Mouse (Mus musculus) neutrophil, adult 5-6 weeks (primary cell): ENCODE measurements around the gene D630003M21Rik. TPM values are rescaled to one million over a fixed set of nuclear protein-coding genes. Genes with fewer than 3 reads are reported as not detected.

Experiments used
- ATAC-seq: fragments of 151-379, 151-347 bp; 2 replicates; pipeline ENCODE4 v1.8.0; 2017; ENCODE audit warnings: mild to moderate bottlenecking, moderate TSS enrichment; ENCODE audit not compliant: insufficient number of reproducible peaks, poor library complexity, low FRiP score, severe bottlenecking; ENCODE audit errors: extremely low read depth
- total RNA-seq: library from RNA; stranded (forward); fragments of 200-1000 nt; gene quantifications from 2 replicates; pipeline ENCODE4 v1.2.3, GENCODE M21; 2017

Gene D630003M21Rik
- total RNA-seq, 1 experiment from 2014 or later, result not detected

DNA sequence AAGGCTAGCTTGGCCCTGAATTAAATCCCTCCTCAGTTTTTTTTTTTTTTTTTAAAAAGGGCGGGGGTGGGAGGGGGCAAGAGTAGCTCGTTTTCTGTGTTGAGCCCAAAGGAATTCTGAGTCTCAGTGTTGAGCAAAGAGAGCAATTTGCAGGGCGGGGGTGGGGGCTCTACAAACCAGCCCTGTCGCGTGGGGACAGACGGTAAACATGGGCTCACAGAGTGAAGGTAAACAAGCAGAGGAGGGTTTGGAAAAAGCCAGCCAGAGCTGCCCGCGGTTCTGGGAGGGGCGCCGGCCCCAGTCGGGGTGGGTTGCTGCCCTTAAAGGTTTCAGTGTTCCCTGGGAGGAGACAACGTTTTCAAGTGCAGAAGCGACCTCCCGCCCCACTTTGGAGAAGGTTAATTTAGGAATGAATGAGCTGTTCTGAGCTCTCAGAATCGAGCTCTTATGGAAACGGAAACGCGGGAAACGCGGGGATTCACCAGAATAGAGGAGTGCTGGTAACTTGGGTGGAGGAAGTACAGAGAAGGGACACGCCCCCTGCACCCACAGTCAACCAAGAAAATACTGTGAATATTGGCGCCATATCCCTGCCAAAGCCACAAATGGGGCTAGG lies 75.2 kb downstream of the D630003M21Rik start:
- peak; percentile 51; the same call in 1 of the 2 replicates for ATAC-seq

DNA sequence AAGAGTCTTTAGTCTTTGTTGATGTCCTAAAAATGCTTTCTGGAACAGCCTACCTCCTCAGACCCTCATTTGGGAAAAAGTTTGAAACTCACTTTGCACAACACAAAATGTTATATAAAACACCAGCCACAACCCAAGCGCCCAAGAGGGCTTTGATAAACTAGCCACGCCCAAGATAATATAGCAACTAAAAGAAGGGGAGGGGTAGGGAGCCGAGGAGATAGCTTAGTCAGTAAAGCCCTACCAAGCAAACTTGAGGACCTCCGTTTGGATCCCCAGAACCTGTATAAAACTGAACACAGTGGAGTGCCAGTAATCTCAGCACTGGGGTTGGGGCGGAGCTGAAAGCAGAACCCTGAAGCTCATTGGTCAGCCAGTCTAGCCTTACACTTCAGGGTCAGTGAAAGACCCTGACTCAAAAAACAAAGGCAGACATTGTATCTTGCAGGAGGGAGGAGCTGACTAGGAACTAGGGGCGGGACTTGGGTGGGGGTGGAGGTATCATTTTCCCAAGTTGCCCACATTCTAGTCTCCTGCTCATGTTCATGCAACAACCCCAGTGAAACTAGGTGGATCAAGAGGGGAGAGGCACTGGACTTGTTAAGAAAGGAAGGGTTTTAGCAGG lies 76.2 kb downstream of the D630003M21Rik start:
- ATAC-seq, result no peak

DNA sequence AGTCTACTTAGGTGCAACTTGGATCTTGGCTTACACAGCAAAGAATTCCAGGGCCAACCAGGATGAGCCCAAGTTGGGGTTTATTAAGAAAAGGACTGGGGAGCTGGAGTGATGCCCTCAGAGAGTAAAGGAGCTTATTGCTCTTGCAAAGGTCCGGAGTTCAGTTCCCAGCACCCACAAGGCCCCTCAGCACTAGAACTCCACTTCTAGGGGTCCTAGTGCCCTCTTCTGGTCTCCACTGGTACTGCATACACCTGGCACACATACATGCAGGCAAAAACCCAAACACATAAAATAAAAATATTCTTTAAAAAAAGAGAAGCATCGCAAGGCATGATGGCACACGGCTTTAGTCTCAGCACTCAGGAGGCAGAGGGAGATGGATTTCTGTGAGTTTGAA lies 77.9 kb downstream of the D630003M21Rik start:
- ATAC-seq, result no peak

DNA sequence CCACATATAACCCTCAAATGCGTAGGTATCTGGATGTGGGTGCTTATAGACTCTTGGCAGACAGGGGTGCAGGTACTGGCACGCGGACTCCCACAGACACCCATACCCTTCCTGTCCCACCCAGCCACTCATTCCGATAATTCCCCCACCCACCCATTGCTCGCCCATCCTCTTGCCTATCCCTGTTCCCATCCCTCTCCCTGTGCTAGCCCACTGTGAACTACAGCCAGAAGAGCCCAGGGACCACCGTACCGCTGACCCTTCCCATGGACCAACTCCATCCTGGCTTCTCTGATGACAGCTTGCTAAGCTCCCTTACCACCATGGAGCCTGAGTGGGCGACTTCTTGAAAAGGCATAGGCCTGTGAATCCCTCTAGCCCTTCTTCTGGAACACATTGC lies 82.1 kb downstream of the D630003M21Rik start:
- no peak for ATAC-seq

DNA sequence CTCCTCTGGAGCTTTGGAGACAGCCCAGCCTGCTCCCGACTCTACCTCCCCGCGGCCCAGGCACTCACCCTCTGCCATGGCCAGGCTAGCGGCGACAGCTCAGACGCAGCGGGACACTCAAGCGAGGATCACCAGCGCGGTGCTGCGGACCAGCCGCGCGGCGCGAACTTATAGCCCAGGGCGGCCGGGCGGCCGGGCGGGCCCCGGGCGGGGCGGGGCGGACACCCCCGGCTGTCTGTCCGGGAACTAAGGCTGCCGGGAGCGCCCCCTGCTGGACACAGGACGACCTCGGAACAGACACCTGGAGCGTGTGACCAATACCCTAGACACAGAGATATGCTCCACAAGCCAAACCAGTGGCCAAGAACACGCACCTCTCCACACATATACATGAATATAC lies 82.8 kb downstream of the D630003M21Rik start, which contains the start of gene Tgm2:
Gene Tgm2 (minus strand): TSS at position 214 of the 400 bp plus-strand sequence.
- peak; percentile 79 for ATAC-seq

DNA sequence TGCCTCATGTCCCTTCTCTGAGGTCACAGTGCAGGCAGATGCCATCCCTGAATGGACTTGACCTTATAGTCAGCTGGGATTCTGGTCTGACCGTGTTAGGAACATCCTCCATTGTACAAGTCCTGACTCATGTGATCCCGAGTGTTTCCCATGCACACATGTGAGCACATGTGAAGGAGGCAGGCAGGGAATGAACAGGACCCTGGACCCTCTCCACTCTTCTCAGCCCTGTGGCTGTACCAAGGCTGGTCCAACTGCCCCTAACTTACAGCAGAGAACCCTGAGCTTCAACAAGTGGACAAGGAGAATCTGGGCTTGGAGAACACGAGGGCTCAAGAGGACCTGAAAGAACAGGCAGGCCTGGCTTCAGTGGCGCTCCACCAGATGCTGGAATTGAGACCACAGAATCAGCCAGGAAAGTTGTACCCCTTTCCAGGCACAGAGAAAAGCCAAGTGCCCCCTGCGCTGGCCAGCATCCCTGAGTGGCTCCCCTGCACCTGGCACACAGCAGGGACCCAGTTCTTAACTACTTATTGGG lies 83.4 kb downstream of the D630003M21Rik start:
- ATAC-seq, result no peak

DNA sequence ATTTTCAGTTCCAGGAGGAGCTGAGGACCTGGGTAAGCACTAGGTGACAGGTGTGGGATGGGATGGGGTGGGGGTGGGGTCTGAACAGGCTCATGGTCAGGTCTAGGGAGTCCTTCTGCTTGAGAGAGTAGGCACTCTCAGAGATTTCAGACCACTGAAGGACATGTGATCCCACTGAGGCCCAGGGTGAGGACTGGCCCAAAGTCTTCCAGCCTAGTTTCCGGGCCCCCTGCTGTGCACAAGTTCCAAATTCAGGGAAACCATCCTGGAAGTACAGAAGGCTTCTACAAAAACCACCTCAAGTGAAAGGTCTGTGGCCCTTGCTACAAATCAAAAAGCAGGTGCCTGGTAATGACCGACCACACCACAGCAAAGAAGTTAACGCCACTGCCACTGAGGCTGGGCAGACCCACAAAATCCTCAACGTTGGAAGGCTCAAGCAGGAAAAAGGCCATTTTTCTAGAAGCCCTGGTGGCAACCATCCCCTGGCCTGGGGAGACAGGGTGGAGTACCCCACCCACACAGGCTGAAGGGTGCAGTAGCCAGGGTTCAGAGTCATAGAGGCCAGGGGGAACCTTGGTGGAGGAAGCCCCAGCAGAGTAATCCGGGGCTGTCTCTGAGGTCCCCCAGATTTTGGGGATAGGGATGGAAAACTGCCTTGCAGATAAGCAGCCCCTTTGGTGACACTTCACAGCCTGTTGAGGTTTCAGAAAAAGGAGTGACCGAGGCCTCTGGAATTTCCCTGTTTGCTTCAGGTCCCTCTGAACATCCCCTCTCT lies 84.1 kb downstream of the D630003M21Rik start:
- no peak for ATAC-seq

DNA sequence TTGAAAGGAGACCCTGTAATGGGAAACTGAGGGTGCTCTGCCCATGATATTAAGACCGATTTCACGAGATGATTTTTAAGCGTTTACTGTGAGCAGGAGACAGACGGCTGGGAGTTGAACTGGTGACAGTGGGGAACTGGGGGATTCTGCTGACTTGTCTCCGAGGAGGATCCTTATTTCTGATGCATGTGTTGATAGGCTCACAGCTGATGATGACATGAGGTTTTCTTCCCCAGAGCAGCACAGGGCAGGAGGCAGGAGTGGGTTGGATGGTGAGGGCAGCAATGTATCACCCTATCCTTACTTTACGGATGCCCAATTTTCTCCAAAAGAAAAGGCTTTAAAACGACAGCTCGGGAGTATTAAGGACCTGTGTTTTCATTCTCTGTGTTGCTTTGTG lies 84.8 kb downstream of the D630003M21Rik start:
- ATAC-seq, result no peak

DNA sequence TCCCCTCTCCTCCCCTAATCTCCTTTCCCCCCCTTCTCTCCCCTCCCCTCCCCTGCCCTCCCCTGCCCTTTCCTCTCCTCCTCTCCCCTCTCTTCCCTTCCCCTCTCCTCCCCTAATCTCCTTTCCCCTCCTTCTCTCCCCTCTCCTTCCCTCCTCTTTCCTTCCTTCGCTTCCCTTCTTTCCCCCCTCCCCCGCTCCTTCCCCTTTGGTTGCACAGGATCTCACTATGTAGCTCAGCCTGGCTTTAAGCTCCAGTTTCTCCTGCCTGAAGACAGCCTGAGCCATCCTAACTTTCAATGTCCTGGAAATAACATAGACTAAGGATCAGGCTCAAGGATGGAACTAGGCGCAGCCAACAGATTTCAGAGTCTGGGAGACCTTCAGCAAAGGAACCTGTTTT lies 85.2 kb downstream of the D630003M21Rik start:
- no peak for ATAC-seq

DNA sequence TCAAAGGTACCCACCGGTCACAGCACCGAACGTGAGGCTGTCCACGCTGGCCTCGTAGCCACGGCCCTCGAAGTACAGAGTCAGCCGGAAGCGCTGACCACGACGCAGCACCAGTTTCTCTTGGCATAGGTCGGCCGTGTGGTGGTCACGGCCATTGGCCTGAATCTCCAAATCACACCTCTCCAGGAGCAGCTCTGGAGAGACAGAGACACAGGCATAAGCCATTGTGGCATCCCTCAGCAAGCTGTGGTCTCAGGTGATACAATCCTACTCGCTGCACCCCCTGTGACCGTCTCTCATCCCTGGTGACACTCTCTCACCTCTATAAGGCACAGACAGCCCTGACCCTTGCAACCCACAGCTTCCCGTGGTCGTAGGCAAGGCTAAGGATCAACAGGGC lies 86.0 kb downstream of the D630003M21Rik start:
- no peak for ATAC-seq

DNA sequence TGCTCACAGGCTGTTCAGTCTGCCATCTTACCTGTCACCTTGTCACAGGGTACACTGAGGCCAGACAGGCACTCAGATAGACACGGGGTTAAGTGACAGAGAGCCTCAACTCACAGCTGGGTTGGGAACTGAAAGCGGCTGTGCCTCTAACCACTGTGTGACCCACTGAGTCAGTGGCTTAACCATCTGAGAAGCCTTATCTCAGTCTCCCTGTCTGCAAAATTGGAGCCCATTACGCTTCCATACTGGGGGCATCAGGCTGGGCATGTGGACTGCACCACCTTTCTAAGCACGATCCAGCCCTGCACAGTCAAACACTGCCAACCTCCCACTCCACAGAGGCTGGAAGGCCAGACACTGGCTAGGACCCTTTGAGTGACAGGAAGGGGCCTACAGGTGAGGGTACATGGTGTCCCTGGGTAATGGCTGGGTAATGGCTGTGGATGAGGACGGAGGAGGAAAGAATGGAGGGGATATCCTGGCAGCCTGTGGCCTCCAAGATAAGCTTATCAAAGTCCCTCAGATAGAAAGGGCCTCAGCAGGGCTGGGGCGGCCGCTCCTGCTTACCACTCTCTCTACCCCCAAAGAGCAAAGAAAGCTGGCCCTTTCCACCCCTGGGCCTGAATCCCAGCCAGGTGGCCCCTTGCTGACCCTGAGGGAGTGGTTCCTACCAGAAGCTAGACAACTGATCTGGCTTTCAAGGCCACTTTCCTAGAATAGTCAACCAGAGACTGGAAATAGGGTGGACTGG lies 87.2 kb downstream of the D630003M21Rik start:
- no peak for ATAC-seq

DNA sequence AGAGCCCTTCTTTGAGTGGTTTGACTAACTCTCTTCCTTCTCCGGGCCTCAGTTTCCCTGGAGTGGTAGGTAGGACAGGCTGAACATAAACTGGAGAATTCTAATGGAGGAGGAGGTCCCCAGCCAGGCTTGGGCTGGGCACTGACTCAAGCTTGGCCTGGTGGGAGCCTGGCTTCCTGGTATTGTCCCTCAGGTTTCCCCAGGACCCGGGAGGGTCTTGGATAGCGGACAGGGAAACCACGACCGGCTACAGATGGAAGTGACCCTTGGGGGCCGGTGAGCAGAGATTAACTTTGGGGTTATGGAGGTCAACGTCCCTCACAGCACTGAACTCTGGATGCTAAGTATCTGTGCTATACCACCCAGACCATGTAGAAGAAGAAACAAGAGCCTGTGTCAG lies 87.8 kb downstream of the D630003M21Rik start:
- ATAC-seq, result no peak

DNA sequence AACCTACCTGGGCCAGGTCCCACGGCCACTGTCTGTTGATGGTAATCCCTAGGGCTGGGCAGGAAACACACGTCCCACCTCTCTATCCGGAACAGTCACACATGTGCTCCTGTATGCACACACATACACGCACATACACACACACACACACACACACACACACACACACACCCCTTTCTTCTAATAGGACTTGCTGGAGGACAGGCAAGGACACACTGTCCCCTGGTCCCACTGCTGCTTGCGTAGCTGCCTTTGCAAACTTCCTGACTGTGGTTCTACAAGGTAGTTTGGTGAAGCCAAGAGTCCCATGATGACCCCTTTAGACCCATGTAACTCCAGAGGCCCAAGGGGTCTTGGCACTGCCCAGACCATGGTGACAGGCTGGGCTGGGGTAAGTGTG lies 88.4 kb downstream of the D630003M21Rik start:
- ATAC-seq, result no peak

DNA sequence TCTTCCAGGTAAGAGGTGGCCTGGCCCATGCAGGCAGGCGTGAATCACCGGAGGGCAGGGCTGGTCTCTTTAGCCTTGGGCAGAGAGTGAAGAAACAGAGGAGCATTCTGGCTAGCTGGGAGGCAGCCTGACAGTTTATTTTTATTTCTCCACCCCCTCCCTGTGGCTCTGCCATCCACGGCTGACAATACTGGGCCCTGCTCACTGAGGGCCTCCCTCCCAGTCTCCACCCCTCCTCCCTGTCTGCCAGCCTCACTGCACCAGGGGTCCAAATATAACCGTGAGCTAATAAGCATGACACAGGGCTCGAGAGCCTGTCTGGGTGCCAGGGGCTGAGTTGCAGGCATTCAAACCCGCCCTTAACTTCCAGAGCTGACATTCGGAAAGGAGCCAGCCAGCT lies 89.4 kb downstream of the D630003M21Rik start:
- ATAC-seq, result no peak

DNA sequence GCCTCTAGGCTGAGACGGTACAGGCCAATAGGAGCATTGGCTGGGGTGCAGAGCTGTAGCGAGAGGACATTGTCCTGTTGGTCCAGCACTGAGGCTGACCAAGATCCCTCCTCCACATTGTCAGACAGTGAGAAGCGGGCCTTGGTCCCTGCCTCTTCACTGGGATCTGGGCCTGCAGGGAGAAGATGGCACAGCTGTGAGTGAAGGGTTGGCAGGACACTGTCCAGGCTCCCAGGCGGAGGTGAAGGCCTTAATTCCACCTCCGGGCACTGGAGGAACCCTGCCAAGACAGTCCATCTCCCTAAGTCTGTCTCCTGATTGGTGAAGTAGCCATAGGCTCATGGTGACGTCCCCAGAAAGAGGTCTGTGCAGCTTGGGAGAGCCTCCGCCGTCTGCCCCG lies 90.2 kb downstream of the D630003M21Rik start:
- ATAC-seq, result no peak

DNA sequence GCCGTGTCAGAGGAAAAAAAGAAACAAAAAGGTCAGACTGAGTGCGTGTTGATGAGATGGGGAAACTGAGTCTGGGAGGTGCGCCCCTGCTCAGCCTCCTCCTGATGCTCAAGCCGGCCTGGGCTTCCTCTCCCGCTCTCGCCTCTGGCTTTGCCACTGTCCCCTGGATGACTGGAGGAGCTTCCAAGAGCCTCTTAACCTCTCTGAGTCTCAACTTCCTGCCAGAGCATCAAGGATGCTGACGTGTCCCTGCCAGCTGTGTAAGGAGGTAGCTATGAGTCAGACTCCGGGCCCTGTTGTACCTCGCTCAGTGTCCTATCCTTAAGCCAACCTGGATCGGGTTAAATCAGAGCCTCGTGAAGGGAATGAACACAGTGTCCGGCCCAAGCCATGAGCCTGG lies 91.3 kb downstream of the D630003M21Rik start:
- ATAC-seq, result no peak

DNA sequence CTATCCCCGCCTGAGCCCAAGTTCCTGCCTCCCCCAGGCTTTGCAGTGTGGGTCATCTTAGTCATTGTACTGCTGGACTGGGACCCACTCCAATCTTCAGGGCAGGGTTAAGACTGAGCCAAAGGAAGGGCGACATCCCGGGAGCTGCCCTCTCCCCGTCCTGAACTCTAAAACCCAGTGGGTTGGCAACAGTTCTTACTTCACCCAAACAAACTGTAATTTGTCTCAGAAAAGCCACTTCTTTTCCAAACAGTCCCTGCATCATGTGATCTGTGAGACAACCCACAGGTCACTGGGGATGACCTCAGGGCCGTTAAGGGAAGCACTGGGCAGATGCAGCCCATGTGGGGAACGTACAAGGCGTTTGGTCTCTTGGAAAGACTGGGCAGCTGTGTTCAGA lies 92.8 kb downstream of the D630003M21Rik start:
- no peak for ATAC-seq

DNA sequence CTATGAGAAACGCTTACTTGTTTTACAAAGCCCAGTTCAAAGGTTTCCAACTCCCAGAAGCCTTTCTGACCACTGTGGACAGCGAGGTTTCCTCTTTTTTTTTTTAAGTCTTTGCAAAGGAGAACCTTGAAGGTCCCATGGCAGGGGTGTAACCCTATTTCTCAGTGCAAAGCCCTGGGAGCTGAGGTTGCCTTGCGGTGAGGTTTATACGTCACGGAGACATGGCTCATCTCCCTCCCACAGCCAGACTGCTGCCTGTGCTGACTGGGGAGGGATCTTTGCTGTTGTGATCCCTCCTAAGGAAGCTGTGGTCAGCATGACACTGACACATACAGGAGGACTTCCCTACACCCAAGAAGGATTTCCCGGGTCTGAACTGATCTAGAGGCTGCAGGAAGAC lies 96.0 kb downstream of the D630003M21Rik start:
- peak; percentile 91 for ATAC-seq
